Mouse (Mus musculus) heart, postnatal 25 days (tissue): ENCODE results near the gene Elavl2. TPM values are rescaled to one million over a fixed set of nuclear protein-coding genes. Genes with fewer than 3 reads are reported as not detected.

ENCODE experiments used
- DNase-seq: peaks from one replicate; pipeline ENCODE4 v3.0.0; 2022; ENCODE audit warnings: low spot score
- intact Hi-C: fragments of 180-260 bp; cut with DNase I; formaldehyde crosslinking; loops from one replicate; pipeline ENCODE4 v1.15.1; 2025
- total RNA-seq, 2 experiments: library from RNA; stranded (reverse); gene quantifications; 2 replicates each; pipeline ENCODE4 v1.2.3; 2021

Gene Elavl2
- 1 to 10 TPM in 1 of 2 experiments, under 1 TPM in 1; 0.34 to 1.2 TPM for total RNA-seq

GRCm38 (mm10) chr4:91400423-91400822 lies at the start of gene Elavl2:
TSS of gene Elavl2 (minus strand) at chr4:91400785.
- DNase-seq, result no peak
- intact Hi-C loops, result no loop called here

- intact Hi-C loops, result no loop called here
These were observed 47.3 kb upstream of the Elavl2 start for GRCm38 (mm10) chr4:91447887-91448286.

DNA sequence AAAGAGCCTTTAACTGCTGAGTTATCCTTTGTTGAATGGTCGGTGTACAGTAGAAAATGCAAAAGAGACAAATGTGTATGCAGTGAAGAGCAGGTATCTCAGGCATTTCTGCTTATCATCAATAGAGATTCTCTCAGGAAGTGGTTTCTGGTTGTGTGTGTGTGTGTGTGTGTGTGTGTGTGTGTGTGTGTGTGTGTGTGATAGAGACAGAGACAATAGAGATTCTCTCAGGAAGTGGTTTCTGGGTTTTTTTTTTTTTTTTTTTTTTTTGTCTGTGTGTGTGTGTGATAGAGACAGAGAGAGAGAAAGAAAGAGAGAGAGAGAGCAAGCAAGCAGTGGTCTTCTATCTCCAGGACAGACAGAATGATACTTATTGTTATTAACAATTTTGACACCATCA lies 15.0 kb upstream of the Elavl2 start:
- intact Hi-C loops, result no loop called here
- DNase-seq, result no peak

More at GRCm38 (mm10) chr4:91447887-91448286, 47.3 kb upstream of the Elavl2 start:
- no peak for DNase-seq

GRCm38 (mm10) chr4:91405047-91405446 lies 4.5 kb upstream of the Elavl2 start:
- DNase-seq, result no peak
- intact Hi-C loops, result no loop called here

DNA sequence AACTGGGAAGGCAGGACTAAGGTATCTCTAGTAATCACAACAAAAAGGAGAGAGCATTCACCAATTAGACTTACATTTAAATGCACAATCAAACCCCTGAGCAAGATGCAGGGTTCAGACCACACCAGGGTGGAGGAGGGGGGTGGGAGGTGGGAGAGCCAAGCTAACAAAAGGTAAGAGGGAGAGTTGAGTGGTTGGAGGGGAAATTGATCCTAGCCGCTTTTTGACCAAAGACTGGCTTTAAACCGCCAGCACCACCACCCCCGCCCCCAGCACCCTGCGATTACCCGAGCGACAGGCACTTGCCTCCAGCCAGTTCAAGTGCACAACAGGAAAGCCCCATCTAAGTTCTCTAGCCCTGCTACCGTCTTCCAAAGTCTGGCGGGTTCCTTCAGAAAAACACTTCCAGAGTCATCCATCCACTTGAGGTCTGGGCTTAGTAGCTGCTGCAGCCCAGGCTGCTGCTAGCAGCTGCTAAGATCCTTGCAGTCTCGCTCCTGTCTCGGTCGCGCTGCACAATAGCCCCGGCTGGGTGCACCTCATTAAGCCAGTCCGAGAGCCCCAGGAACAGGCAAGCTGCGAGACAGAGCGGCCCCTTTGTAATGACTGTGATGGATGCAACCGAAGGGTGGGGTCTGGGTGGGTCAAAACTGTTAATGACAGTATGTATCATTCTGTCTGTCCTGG lies 932 bp downstream of the Elavl2 start:
- no peak for DNase-seq
- intact Hi-C loops, result no loop called here

GRCm38 (mm10) chr4:91391987-91392598 lies 8.5 kb downstream of the Elavl2 start:
- no peak for DNase-seq
- intact Hi-C loops, result no loop called here

- intact Hi-C loops, result no loop called here
- no peak for DNase-seq
These were observed 12.9 kb downstream of the Elavl2 start for GRCm38 (mm10) chr4:91387701-91388100.

DNA sequence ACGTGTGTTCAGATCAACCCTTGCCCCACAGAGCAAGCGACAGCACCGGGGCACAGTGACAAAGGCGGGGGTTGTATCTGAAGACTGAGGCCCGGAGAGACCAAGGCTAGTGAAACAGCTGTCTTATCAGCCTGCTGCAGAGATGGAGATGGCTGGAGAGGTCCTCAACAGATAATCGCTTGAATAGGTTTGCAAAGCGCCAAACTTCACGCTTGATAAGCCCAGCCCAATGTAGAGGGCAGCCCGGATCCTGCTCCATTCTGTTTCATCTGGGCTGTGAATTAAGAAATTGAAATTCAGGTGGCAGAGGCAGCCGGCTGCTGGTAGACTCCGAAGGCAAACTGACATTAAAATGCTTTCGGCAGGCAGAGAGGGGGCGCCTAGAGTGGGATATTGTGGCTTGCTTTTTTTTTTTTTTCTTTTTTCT lies 19.4 kb downstream of the Elavl2 start:
- DNase-seq, result no peak
- intact Hi-C loops, result no loop called here

DNA sequence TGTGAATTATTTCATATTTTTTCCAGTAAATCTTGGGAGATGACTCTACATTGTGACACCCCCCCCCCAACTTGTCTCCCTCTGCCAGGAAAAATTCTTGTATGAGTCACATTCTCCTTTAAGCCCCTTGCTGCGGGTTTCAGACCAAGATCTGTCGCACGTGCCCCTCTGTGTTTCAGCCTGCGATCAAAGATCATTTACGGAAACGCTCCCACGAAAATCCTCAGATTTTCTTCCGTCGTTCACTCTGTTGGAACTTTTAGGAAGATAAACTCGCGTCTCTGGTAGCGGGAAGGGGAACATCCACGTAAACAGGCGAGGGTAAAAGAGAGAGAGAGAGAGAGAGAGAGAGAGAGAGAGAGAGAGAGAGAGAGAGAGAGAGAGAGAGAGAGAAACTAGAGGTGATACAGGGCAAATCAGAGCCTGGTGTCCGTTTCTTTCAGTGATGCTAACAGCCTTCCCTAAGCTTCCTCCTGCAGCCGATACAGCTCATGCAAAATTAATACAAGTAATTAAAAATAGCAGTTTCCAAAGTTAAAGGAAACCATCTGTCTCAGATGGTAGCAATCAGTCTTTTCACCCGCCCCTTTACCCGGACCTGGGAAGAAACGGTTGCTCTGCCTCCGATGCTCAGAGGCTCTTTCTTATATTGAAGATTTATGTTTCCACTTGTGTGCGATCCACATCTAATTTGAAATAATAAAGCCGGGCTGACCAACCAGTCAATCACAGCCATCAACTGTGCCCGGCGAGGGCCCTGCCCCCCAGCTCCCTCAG lies 20.1 kb downstream of the Elavl2 start:
- no peak for DNase-seq
- intact Hi-C loops, result no loop called here

- no peak for DNase-seq
- intact Hi-C loops, result no loop called here
These were observed 21.0 kb downstream of the Elavl2 start for GRCm38 (mm10) chr4:91379559-91379958.

DNA sequence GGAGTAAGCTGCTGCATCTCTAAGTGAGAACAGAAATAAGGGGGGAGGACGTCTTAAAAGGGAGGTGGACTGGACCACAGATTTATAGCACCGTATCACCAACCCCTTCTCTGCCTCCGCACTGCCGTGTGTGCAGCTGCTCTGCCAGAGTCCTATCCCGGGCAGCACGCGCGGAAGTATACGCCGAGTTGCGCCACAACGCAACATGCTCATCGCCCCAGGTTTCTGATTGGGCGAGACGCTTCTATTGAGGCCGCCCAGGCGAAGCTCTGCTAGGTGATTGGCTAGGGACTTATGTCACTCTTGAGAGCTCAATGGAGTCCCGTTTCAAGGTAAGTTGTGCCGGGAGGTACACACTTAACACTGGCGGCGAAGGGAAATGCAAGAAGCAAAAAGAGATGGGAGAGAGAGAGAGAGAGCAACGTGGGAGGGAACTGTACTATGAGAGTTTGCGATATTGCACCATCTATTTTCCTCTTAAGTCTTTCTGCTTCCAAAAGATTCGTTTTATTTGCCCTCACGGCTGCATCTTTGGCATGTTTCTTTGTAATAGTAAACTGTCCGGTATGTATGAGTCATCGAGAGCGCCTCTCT lies 24.2 kb downstream of the Elavl2 start:
- peak; percentile 76 for DNase-seq
- intact Hi-C loops, result no loop called here

GRCm38 (mm10) chr4:91375372-91375687 lies 25.3 kb downstream of the Elavl2 start:
- intact Hi-C loops, result no loop called here
- DNase-seq, result no peak

DNA sequence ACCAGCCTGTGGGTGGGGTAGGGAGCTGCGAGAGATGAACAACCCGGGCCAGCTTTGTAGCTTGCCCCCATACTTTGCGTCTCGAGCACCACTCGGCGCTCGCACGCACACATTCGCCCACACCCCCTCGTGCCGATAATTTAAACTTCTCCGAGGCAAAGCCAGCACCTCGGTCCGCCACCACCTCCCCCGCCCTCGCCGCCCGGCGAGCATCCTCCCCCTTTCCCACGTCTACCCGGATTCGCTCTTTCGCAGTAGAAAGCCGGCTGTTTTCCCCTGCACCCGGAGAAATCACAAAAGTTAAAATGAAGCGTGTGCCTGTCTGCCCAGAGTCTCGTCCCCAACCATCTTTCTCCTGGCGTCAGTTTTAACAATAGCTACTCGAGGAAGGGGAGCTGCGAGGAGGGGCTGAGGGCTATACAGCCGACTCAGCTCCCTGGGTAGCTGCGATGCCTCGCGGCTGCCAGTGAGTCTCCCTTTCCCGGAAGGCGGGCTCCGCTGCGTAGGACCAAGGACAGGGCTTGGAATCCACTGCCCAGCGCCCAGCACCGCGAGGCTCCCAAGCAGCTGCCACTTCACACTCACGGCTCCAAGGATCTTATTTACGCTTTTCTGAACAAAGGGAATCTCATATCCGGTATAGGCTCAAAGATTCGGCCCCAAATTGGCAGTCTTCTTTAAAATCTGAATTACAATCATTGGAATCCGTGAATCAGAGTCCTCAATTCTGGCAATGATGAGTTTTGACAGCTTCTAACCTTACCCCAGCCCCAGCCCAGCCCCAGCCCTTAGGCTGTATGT lies 25.8 kb downstream of the Elavl2 start:
- no peak for DNase-seq
- intact Hi-C loops, result no loop called here

DNA sequence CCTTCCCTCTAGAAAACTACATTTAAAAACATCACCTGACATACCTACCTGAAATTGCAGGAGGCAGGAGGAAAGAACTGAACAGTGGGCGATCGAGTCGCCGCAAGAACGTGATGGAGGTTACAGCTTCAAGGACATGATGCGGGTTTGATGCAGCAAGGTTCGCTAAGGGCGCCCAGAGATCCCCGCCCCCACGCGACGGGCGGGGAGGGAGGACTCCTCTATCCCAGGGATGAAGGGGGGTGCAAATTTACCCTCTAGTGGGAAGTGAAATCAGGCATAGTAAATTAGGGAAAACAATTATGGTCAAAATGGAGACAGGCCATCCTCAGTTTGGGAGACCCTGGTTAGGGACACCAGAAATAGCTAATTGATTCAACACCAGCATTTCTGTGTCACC lies 27.7 kb downstream of the Elavl2 start:
- no peak for DNase-seq
- intact Hi-C loops, result no loop called here

- intact Hi-C loops, result no loop called here
- no peak for DNase-seq
These were observed 28.8 kb downstream of the Elavl2 start for GRCm38 (mm10) chr4:91371819-91372215.

GRCm38 (mm10) chr4:91371131-91371818 lies 29.3 kb downstream of the Elavl2 start:
- intact Hi-C loops, result no loop called here

DNA sequence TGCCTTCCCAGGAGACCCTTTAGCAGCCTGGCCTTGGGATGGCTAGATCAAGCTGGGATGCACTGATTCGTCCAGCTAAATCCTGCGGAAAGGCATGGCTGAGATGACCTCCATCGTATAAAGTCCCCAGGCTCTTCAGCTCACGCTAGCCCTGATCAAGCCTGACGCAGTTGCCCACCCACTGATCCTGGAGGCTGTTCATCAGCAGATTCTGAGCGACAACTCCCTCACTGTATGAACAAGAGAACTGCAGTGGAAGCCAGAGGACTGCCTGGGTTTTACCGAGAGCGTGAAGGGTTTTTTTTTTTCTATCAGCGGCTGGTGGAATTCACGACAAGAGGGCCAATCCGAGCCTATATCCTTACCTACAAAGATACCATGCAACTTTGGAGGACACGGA lies 35.3 kb downstream of the Elavl2 start:
- DNase-seq, result no peak
- intact Hi-C loops, result no loop called here

More at GRCm38 (mm10) chr4:91371131-91371818, 29.3 kb downstream of the Elavl2 start:
- DNase-seq, result no peak

GRCm38 (mm10) chr4:91363963-91364362 lies 36.6 kb downstream of the Elavl2 start:
- no peak for DNase-seq
- intact Hi-C loops, result no loop called here

- intact Hi-C loops, result no loop called here
- no peak for DNase-seq
These were observed 38.1 kb downstream of the Elavl2 start for GRCm38 (mm10) chr4:91362520-91362919.
